Mouse (Mus musculus): ENCODE measurements around the gene Gipr.

The Gipr gene

GRCm38 (mm10) chr7:19147497-19148045, 18.4 kb downstream of the Gipr start:
- no peak for DNase-seq

- DNase-seq: no peak
These were observed 19.1 kb downstream of the Gipr start for GRCm38 (mm10) chr7:19146793-19147192.

- peak; percentile 79 for DNase-seq
These were observed 28.5 kb downstream of the Gipr start for GRCm38 (mm10) chr7:19137380-19137779.

GRCm38 (mm10) chr7:19136673-19137334, 29.1 kb downstream of the Gipr start:
- no peak for DNase-seq

GRCm38 (mm10) chr7:19136168-19136567, 29.8 kb downstream of the Gipr start:
- DNase-seq: no peak

- peak; percentile 96 for DNase-seq
These were observed 34.5 kb downstream of the Gipr start for GRCm38 (mm10) chr7:19131324-19131848.

- no peak for DNase-seq
These were observed 35.3 kb downstream of the Gipr start for GRCm38 (mm10) chr7:19130657-19131056.

GRCm38 (mm10) chr7:19129396-19129795, 36.5 kb downstream of the Gipr start:
- no peak for DNase-seq

- no peak for DNase-seq
These were observed 38.2 kb downstream of the Gipr start for GRCm38 (mm10) chr7:19127744-19128143.

GRCm38 (mm10) chr7:19124713-19125112, 41.2 kb downstream of the Gipr start:
- DNase-seq: no peak

- no peak for DNase-seq
These were observed 44.2 kb downstream of the Gipr start for GRCm38 (mm10) chr7:19121686-19122085.

GRCm38 (mm10) chr7:19119631-19120429, 46.1 kb downstream of the Gipr start, which contains the start of gene Fbxo46:
Fbxo46 (plus strand) TSS chr7:19119859.
- DNase-seq: peak; percentile 85

GRCm38 (mm10) chr7:19119083-19119482, 46.8 kb downstream of the Gipr start:
- DNase-seq: no peak

GRCm38 (mm10) chr7:19118028-19118771, 47.7 kb downstream of the Gipr start, which contains the start of gene Gm4969:
Gm4969 (minus strand) TSS chr7:19118368.
- DNase-seq: peak; percentile 81

GRCm38 (mm10) chr7:19109565-19109964, 56.4 kb downstream of the Gipr start:
- DNase-seq: no peak

- DNase-seq: no peak
These were observed 58.5 kb downstream of the Gipr start for GRCm38 (mm10) chr7:19107436-19107835.

Measured in right cerebral cortex, postnatal 4 days (tissue).